In the genomic region with DNA sequence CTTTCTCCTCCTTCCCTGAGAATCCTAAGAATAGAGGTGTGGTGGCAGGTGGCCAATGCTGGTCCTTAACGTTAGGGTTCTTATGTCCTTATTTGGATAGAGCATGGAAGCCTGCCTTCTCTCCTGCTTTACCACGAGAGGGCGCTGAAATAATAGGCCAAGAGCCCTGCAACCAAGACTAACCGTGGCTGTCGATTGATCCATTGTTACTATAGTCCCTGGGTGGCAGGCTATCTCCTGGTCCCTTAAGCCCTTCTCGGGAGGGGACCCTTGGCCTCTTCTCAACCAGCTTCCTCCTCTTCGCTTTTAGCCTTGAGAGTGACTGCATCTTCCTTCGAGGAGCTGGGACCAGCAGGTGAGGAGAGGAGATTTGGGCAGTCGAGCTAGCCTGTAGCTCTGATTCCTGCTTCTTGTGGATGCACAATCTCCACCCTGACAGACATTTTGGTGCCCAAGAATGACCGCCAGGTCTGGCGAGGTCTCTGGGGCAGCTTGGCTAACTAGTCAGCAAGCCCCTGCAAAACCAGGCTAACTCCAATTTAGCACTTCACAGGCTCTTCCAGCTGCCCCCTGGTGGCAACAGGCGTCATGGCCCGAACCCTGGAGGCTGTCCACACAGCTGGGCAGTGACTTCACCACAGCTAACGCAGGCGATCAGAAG, we compare ENCODE assay signal across 8 mouse cellular contexts. TPM values are rescaled to one million over a fixed set of nuclear protein-coding genes. Genes with fewer than 3 reads are reported as not detected.
A peak's percentile ranks its signal among the peaks of the same experiment; 100 is the strongest.
DNase-seq lines count a peak whose midpoint lies in the region; ATAC-seq and TF ChIP-seq lines count a peak whose summit lies in the region.

No protein-coding gene starts in this region.

- ATAC-seq in kidney, embryonic 14.5 days (ENCODE audit: low FRiP score, low TSS enrichment) = peak; percentile 86
- ATAC-seq in limb, embryonic 14.5 days (ENCODE audit: low FRiP score, low read depth) = peak; percentile 76
- ATAC-seq in midbrain, postnatal 0 days (ENCODE audit: low FRiP score) = peak; percentile 84

- H3K79me3 ChIP-seq in C2C12 (ENCODE audit: low read depth) = no peaks in the 10 kb centered on the region

- H3K4me1 ChIP-seq in bone marrow macrophage, adult 2 months (ENCODE audit: control insufficient read depth, insufficient read depth, low read length) = no peaks in the 10 kb centered on the region
- H3K4me1 ChIP-seq in embryonic fibroblast, embryonic 13.5 days (ENCODE audit: control insufficient read depth, insufficient read depth, low read length) = no peaks in the 10 kb centered on the region
- peaks cover 13% of the 10 kb centered on the region for H3K4me1 ChIP-seq in heart, embryonic 10.5 days
- no peaks in the 10 kb centered on the region for H3K4me1 ChIP-seq in kidney, embryonic 14.5 days (ENCODE audit: control insufficient read depth, insufficient read depth, low read length)
- H3K4me1 ChIP-seq in limb, embryonic 14.5 days (ENCODE audit: control insufficient read depth, insufficient read depth, low read length) = no peaks in the 10 kb centered on the region
- H3K4me1 ChIP-seq in midbrain, postnatal 0 days (ENCODE audit: insufficient read depth, low read length) = no peaks in the 10 kb centered on the region

- H3K4me3 ChIP-seq in C2C12 (ENCODE audit: insufficient read depth, poor library complexity, severe bottlenecking) = no peak overlapping the region
- H3K4me3 ChIP-seq in bone marrow macrophage, adult 2 months (ENCODE audit: insufficient read depth, low read length) = no peak overlapping the region
- no peak overlapping the region for H3K4me3 ChIP-seq in embryonic fibroblast, embryonic 13.5 days (ENCODE audit: insufficient read depth, low read length)
- peak overlapping the region; percentile 49 for H3K4me3 ChIP-seq in heart, embryonic 10.5 days
- peak overlapping the region; percentile 29 for H3K4me3 ChIP-seq in kidney, embryonic 14.5 days (ENCODE audit: low read length)
- H3K4me3 ChIP-seq in limb, embryonic 14.5 days (replicated peaks; ENCODE audit: low read length) = peak overlapping the region; percentile 22; the same call in 1 of the 2 replicates
- H3K4me3 ChIP-seq in midbrain, postnatal 0 days (ENCODE audit: low read depth, low read length) = peak overlapping the region; percentile 10; the same call in 1 of the 2 replicates

- no peaks in the 10 kb centered on the region for H3K9me3 ChIP-seq in heart, embryonic 10.5 days
- H3K9me3 ChIP-seq in kidney, embryonic 14.5 days (ENCODE audit: control insufficient read depth, low read length) = no peaks in the 10 kb centered on the region
- no peaks in the 10 kb centered on the region for H3K9me3 ChIP-seq in limb, embryonic 14.5 days (ENCODE audit: control insufficient read depth, low read length)
- H3K9me3 ChIP-seq in midbrain, postnatal 0 days (ENCODE audit: low read length) = no peaks in the 10 kb centered on the region

- peak; percentile 54 for TF ChIP-seq CTCF in C2C12 (IDR thresholded peaks at IDR 0.05; ENCODE audit: control insufficient read depth, insufficient read depth, insufficient read length)
- TF ChIP-seq CTCF in bone marrow macrophage, adult 2 months (IDR thresholded peaks at IDR 0.05; ENCODE audit: low read depth, low read length) = peak; percentile 81
- peak; percentile 76 for TF ChIP-seq CTCF in embryonic fibroblast, embryonic 13.5 days (IDR thresholded peaks at IDR 0.05; ENCODE audit: borderline replicate concordance, insufficient read depth, low read length)
- peak; percentile 85 for TF ChIP-seq CTCF in midbrain, postnatal 0 days (IDR thresholded peaks at IDR 0.05)

- no peak overlapping the region for H3K27ac ChIP-seq in bone marrow macrophage, adult 2 months (ENCODE audit: insufficient read depth, low read depth, low read length)
- H3K27ac ChIP-seq in embryonic fibroblast, embryonic 13.5 days (ENCODE audit: insufficient read depth, low read length) = no peak overlapping the region
- H3K27ac ChIP-seq in heart, embryonic 10.5 days = no peak overlapping the region
- no peak overlapping the region for H3K27ac ChIP-seq in kidney, embryonic 14.5 days (ENCODE audit: low read depth, low read length)
- no peak overlapping the region for H3K27ac ChIP-seq in limb, embryonic 14.5 days (replicated peaks; ENCODE audit: low read depth, low read length)
- H3K27ac ChIP-seq in midbrain, postnatal 0 days (ENCODE audit: low read depth, low read length) = no peak overlapping the region

- 7% methylated on average over 15 of the region's 15 CpGs for WGBS in heart, embryonic 10.5 days
- WGBS in kidney, embryonic 14.5 days = 6% methylated on average over 15 of the region's 15 CpGs
- 7% methylated on average over 15 of the region's 15 CpGs for WGBS in limb, embryonic 14.5 days
- WGBS in midbrain, postnatal 0 days = 6% methylated on average over 15 of the region's 15 CpGs

- TF ChIP-seq POLR2A in bone marrow macrophage, adult 2 months (IDR thresholded peaks at IDR 0.05; ENCODE audit: borderline replicate concordance, low read depth, low read length) = no peak
- no peak for TF ChIP-seq POLR2A in embryonic fibroblast, embryonic 13.5 days (IDR thresholded peaks at IDR 0.05; ENCODE audit: low read depth, low read length)
- no peak for TF ChIP-seq POLR2A in limb, embryonic 14.5 days (IDR thresholded peaks at IDR 0.05; ENCODE audit: borderline replicate concordance, extremely low read depth, insufficient read depth, insufficient read length)

- DNase-seq in heart, embryonic 10.5 days (ENCODE audit: low spot score) = peak; percentile 89
- peak; percentile 81 for DNase-seq in limb, embryonic 14.5 days (ENCODE audit: low spot score)
- peak; percentile 89 for DNase-seq in midbrain, postnatal 0 days (ENCODE audit: low spot score)
- DNase-seq in spleen, postnatal 10 days (ENCODE audit: low spot score in 2 of 2) = peak; percentile 73 to 85

- peak overlapping the region; percentile 40; the same call in 1 of the 2 replicates for H3K9ac ChIP-seq in kidney, embryonic 14.5 days (ENCODE audit: low read depth, low read length)
- H3K9ac ChIP-seq in limb, embryonic 14.5 days (ENCODE audit: low read depth, low read length, severe bottlenecking) = no peak overlapping the region
- H3K9ac ChIP-seq in midbrain, postnatal 0 days (replicated peaks; ENCODE audit: low read length, poor library complexity, severe bottlenecking) = no peak overlapping the region; the same call in 1 of the 2 replicates

- H3K4me2 ChIP-seq in kidney, embryonic 14.5 days (replicated peaks; ENCODE audit: low read depth, low read length) = peak overlapping the region; percentile 55
- H3K4me2 ChIP-seq in limb, embryonic 14.5 days (replicated peaks; ENCODE audit: low read depth, low read length, severe bottlenecking) = peak overlapping the region; percentile 52
- H3K4me2 ChIP-seq in midbrain, postnatal 0 days (ENCODE audit: low read depth, low read length, poor library complexity, severe bottlenecking) = peak overlapping the region; percentile 47

- H3K79me2 ChIP-seq in C2C12 (ENCODE audit: control insufficient read depth, insufficient read depth) = no peaks in the 10 kb centered on the region

- no peaks in the 10 kb centered on the region for H3K36me3 ChIP-seq in C2C12 (ENCODE audit: control insufficient read depth, insufficient read depth)
- H3K36me3 ChIP-seq in heart, embryonic 10.5 days = no peaks in the 10 kb centered on the region
- no peaks in the 10 kb centered on the region for H3K36me3 ChIP-seq in kidney, embryonic 14.5 days (ENCODE audit: control insufficient read depth, insufficient read depth, low read length)
- no peaks in the 10 kb centered on the region for H3K36me3 ChIP-seq in limb, embryonic 14.5 days (ENCODE audit: control insufficient read depth, insufficient read depth, low read length)
- no peaks in the 10 kb centered on the region for H3K36me3 ChIP-seq in midbrain, postnatal 0 days (ENCODE audit: insufficient read depth, low read length)

- peaks cover 15% of the 10 kb centered on the region for H3K27me3 ChIP-seq in C2C12 (ENCODE audit: control insufficient read depth, insufficient read depth, insufficient read length)
- peaks cover 53% of the 10 kb centered on the region for H3K27me3 ChIP-seq in heart, embryonic 10.5 days (ENCODE audit: insufficient read depth, poor library complexity, severe bottlenecking)
- H3K27me3 ChIP-seq in kidney, embryonic 14.5 days (ENCODE audit: control insufficient read depth, insufficient read depth, low read length) = no peaks in the 10 kb centered on the region
- no peaks in the 10 kb centered on the region for H3K27me3 ChIP-seq in limb, embryonic 14.5 days (ENCODE audit: control insufficient read depth, insufficient read depth, low read length)
- H3K27me3 ChIP-seq in midbrain, postnatal 0 days (ENCODE audit: insufficient read depth, low read length) = no peaks in the 10 kb centered on the region; the same call in 1 of the 2 replicates

- no peak overlapping the region for H3ac ChIP-seq in C2C12 (ENCODE audit: control insufficient read depth, insufficient read length, low read depth)

TF ChIP-seq in C2C12, 6 proteins besides CTCF, POLR2A, EP300 and RAD21 (continues in another document):
- TF ChIP-seq MAX (IDR thresholded peaks at IDR 0.05) = no peak
- no peak for TF ChIP-seq USF1 (IDR thresholded peaks at IDR 0.05; ENCODE audit: low read depth)

RNA-seq across cellular contexts. Expression of a gene that starts 40.6 kb away (rescaled TPM):
- 59.9 TPM for polyA plus RNA-seq in C2C12 (2012; fragmentation: generic; extraction: Trizol)
- 43.6 and 45.7 TPM in 2 replicates for polyA plus RNA-seq in bone marrow macrophage, adult 2 months (2012; ENCODE audit: insufficient read depth, insufficient read length, missing spikeins)
- 29.5 and 30.7 TPM in 2 replicates for polyA plus RNA-seq in embryonic fibroblast, embryonic 13.5 days (2011; ENCODE audit: insufficient read length, low read depth, missing spikeins)
- 5.6 and 6.8 TPM in 2 replicates for polyA plus RNA-seq in heart, embryonic 10.5 days (2016; fragmentation: Nextera tagmentation; extraction: Ambion mirVana)
- polyA plus RNA-seq in kidney, embryonic 14.5 days (2014; fragmentation: Nextera tagmentation; extraction: Ambion mirVana) = 13.2 and 13.6 TPM in 2 replicates
- 24.7 and 29.5 TPM in 2 replicates for polyA plus RNA-seq in limb, embryonic 14.5 days (2012; rRNA removed)
- 12.1 and 13.3 TPM in 2 replicates for polyA plus RNA-seq in limb, embryonic 14.5 days (2014; fragmentation: Nextera tagmentation; extraction: Ambion mirVana)
- total RNA-seq in midbrain, postnatal 0 days (2014; rRNA removed) = 42.4 and 46.3 TPM in 2 replicates
- polyA plus RNA-seq in midbrain, postnatal 0 days (2015; fragmentation: Nextera tagmentation; extraction: Ambion mirVana) = 34.3 and 43.3 TPM in 2 replicates

RNA-seq across cellular contexts. Expression of a gene that starts 58.0 kb away (rescaled TPM):
- 0.16 TPM for polyA plus RNA-seq in C2C12 (2012; fragmentation: generic; extraction: Trizol)
- 37.8 and 44.1 TPM in 2 replicates for polyA plus RNA-seq in bone marrow macrophage, adult 2 months (2012; ENCODE audit: insufficient read depth, insufficient read length, missing spikeins)
- polyA plus RNA-seq in embryonic fibroblast, embryonic 13.5 days (2011; ENCODE audit: insufficient read length, low read depth, missing spikeins) = 4.5 and 6.2 TPM in 2 replicates
- polyA plus RNA-seq in heart, embryonic 10.5 days (2016; fragmentation: Nextera tagmentation; extraction: Ambion mirVana) = not detected in 2 replicates
- polyA plus RNA-seq in kidney, embryonic 14.5 days (2014; fragmentation: Nextera tagmentation; extraction: Ambion mirVana) = 0.10 and 0.70 TPM in 2 replicates
- polyA plus RNA-seq in limb, embryonic 14.5 days (2012; rRNA removed) = 0.28 and 0.35 TPM in 2 replicates
- 0.23 and 0.48 TPM in 2 replicates for polyA plus RNA-seq in limb, embryonic 14.5 days (2014; fragmentation: Nextera tagmentation; extraction: Ambion mirVana)
- total RNA-seq in midbrain, postnatal 0 days (2014; rRNA removed) = 0.22 and 1.7 TPM in 2 replicates
- 0.56 and 0.63 TPM in 2 replicates for polyA plus RNA-seq in midbrain, postnatal 0 days (2015; fragmentation: Nextera tagmentation; extraction: Ambion mirVana)

Comparison
In these comparisons a context has a peak if more than half of its experiments do, and no peak if none do; other contexts are left out.
1. H3K4me3 ChIP-seq: peak in heart, embryonic 10.5 days (single experiment), kidney, embryonic 14.5 days (single experiment), limb, embryonic 14.5 days (single experiment) and midbrain, postnatal 0 days (single experiment); none in C2C12 (single experiment), bone marrow macrophage, adult 2 months (single experiment) and embryonic fibroblast, embryonic 13.5 days (single experiment).
2. Peak in every context shown above with its lines, with median percentiles within 50 percentile points of each other: CTCF ChIP-seq, DNase-seq, ATAC-seq and H3K4me2 ChIP-seq.